Mouse (Mus musculus) MEL (cell line): ENCODE data around the gene Edem3.

Experiments
- CTCF ChIP-seq, 3 experiments: IDR thresholded peaks in 2 of 3; conservative IDR thresholded peaks in 1 of 3; 2 replicates each; pipeline ENCODE4 v1.5.1; 2011 to 2012; ENCODE audit warnings: low read length in 3 of 3, low read depth in 2 of 3, mild to moderate bottlenecking in 2 of 3, improper control_type of control experiment in 1 of 3, inconsistent platforms in 1 of 3, mixed read lengths in 1 of 3, moderate library complexity in 1 of 3; ENCODE audit not compliant: control insufficient read depth in 1 of 3, insufficient read depth in 1 of 3, poor library complexity in 1 of 3, severe bottlenecking in 1 of 3
- MAFK ChIP-seq: IDR thresholded peaks from 2 replicates; pipeline ENCODE4 v1.6.1; 2011; ENCODE audit warnings: low read depth, mild to moderate bottlenecking, low read length, improper control_type of control experiment, borderline replicate concordance

DNA sequence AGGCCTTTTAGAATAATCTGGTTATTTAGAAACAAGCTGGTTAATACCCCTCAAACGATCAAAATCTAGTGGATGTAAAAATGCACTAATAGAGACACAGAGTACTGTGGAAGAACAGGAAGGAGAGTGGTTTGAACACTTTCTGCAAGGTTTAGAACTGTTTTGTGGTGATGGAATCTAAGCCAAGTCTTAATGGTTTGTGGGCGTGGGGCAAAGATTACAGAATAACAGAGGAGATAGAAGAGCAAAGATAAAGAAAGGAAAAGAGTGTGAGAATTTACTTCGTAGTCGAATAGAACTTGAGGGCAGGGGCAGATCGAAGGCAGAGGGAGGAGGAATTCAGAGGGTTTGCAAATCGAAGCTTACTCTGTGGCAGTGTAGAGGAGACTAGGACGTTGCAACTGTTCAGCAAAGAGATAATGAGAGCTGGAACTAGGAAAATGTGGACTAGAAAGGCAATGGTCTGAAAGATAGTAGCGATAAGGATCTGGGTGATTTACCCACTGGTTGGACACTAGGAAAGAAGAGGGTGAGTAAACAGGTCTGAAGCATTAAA, 1.7 kb upstream of the Edem3 start:
- TF ChIP-seq MAFK (peak; percentile 64; the same call in 1 of the 2 replicates), CTCF (IDR thresholded peaks at IDR 0.05 in 2 of 3, conservative IDR thresholded peaks at IDR 0.05 in 1 of 3; ENCODE audit: control insufficient read depth in 1 of 3, insufficient read depth in 1 of 3, low read depth in 2 of 3, low read length in 3 of 3, poor library complexity in 1 of 3, severe bottlenecking in 1 of 3) (no peak)
